Mouse (Mus musculus) NIH3T3 (cell line): ENCODE data around the gene Lgals1.
A peak's percentile ranks its signal among the peaks of the same experiment; 100 is the strongest.

Experiments used
- DNase-seq: peaks from one replicate; pipeline ENCODE4 v3.0.0-alpha.2; 2012; ENCODE audit warnings: low read depth

The Lgals1 gene

DNA sequence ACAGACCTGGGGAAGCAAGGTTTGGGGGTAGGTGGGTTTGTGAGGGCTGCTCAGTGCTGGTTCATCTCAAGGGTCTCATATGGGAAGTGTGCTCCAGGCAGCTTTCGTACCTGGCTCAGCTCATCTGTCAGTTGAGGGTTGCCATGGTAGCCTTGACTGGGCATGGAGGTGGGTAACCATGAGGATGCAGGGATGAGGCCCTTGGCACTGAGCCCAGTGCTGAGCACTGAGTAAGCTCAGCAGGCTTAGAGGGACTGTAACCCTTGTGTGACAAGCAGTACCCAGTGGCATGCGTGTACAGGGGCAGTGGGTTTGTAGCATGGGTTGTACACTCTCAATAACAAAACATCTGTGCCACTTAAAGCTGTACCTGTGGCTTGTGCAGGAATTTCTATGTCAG is 11.4 kb downstream of the Lgals1 start:
- no peak for DNase-seq

- DNase-seq: no peak
These were observed 13.8 kb downstream of the Lgals1 start for GRCm38 (mm10) chr15:78940325-78940724.

- DNase-seq: peak; percentile 91
These were observed 16.1 kb downstream of the Lgals1 start for GRCm38 (mm10) chr15:78942663-78943062.

DNA sequence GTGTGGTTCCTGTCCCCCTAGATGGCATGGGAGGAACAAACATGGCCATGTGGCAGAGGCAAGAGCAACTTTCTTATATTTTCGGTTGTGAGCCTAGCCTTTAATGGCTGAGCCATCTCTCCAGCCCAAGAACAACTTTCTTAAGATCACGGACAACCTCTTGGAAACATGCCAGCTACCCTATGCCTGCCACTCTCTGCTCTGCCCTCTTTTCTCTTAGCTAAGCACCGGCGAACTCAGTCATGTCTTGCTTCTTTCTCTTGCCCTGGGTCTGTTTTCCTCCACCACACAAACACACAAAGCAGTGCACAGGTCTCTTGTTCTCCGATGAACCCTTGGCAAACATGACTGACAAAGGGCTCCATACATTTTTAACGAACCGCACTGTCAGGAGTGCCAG is 19.7 kb downstream of the Lgals1 start:
- DNase-seq: no peak

GRCm38 (mm10) chr15:78947657-78948056 is 21.1 kb downstream of the Lgals1 start, which contains the start of gene Triobp:
TSS of gene Triobp (plus strand) at chr15:78947724.
- DNase-seq: peak; percentile 93

DNA sequence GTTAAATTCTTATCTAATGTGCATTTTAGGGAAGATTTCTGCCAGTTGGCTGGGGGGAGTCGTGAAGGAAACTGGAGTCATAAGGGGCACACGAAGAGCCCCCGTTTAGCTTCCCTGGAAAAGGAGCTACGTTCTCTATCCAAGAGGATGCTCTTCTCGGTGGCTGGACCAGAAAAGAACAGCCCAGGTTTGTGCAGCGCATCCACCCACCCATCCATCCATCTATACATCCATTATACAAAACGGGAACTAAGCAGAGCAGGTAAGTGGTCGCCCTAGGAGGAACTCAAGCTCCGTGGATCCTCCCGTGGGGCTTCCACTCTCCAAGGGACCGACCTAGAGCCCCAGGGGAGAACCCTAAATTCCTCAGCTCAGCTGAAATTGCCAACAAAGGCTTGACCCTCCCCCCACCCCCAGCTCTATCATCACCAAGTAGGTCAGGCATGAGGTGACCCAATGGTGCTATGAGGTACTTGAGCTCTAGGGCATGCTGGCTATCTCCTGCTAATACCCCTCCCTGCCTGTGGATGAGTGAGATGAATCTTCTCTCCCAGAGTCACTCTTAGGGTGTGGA is 21.7 kb downstream of the Lgals1 start:
- no peak for DNase-seq

GRCm38 (mm10) chr15:78948883-78949282 is 22.4 kb downstream of the Lgals1 start:
- DNase-seq: no peak

DNA sequence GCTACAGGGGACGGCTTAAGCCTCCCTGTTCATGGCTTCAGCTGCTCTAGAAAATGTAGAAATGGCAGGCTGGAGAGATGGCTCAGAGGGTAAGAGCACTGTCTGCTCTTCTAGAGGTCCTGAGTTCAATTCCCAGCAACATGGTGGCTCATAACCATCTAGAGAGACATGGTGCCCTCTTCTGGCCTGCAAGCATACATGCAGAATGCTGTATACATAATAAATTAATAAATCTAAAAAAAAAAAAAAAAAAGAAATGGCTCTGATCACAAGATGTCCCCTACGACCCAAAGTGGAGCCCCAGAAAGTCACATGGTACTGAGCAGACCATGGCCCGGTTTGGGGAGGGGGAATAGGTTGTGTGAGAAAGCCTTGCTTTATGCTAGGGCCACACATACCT is 29.1 kb downstream of the Lgals1 start:
- no peak for DNase-seq

- DNase-seq: peak; percentile 39
These were observed 29.8 kb downstream of the Lgals1 start for GRCm38 (mm10) chr15:78956351-78956750.

- no peak for DNase-seq
These were observed 30.5 kb downstream of the Lgals1 start for GRCm38 (mm10) chr15:78957021-78957420.

- DNase-seq: no peak
These were observed 33.0 kb downstream of the Lgals1 start for GRCm38 (mm10) chr15:78959537-78959936.

DNA sequence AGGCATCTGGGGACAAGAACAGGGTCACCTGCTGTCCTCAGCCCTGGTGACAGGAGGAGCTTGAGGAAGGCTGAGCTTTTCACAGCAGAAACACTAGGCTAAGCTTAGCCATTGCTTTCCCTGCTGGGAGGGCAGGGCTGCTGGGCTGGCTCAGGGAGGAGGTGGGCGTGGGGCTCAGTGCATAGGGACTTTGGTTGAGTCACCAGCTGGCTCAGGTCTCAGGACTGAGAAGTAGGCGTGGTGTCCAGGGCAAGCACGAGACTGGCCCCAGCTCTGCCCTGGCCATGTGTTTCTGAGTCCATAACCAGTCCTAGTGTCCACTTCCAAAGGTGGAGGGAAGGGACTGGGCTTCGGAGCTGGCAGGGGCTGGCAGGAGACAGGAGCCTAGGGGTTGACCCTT is 33.6 kb downstream of the Lgals1 start:
- peak; percentile 94 for DNase-seq

- DNase-seq: peak; percentile 93
These were observed 36.4 kb downstream of the Lgals1 start for GRCm38 (mm10) chr15:78962885-78963284.

DNA sequence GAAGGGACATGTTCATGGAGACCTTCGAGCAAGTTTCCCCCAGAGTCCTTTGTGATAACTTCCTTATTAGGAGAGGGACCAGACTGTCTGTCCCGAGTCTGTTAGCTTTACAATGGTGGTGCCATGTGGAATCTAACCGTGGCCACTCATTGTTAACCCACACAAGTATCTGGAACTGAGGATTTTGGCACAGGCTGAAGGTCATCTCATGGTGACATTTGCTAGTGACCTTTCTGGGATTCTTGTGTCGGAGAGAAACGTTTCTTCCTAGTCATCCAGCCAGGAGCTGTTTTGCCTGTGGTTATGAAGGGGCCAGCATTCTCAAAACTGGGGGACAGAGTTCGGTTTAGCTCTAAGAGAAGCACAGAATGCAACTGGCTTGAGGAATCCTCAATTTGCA is 45.1 kb downstream of the Lgals1 start:
- no peak for DNase-seq

GRCm38 (mm10) chr15:78973950-78974349 is 47.4 kb downstream of the Lgals1 start:
- peak; percentile 30 for DNase-seq

- no peak for DNase-seq
These were observed 51.2 kb downstream of the Lgals1 start for GRCm38 (mm10) chr15:78977676-78978159.

DNA sequence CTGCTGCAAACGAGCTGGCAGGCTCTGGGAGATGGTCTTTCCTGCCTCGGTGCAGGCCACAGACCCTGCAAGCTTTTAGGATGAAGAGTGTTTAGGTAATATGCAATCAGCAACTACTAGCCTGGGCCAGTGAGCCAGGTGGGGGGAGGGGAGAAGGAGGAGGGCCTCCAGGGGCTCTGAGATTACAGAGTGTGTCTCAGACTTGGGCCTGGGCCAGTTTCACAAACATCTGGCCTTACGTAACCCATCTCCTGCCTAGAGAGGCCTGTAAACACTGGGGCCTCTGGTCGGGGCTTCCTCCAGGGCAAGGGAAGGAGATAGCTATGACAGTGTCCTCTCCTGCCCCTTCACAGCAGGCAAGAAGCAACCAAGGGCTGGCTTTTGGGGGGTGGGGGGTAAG is 52.4 kb downstream of the Lgals1 start:
- DNase-seq: peak; percentile 99
